Mouse (Mus musculus): ENCODE results near the gene Nostrin. TPM values are rescaled to one million over a fixed set of nuclear protein-coding genes. Genes with fewer than 3 reads are reported as not detected.

Nostrin gene
- total and polyA plus RNA-seq, 3 experiments = 0.47 TPM; not detected in 2

- Histone ChIP-seq H3K9me3 (replicated peaks; ENCODE audit: insufficient read depth, low read length) (no peaks in the 10 kb centered on the region), H3K4me1 (ENCODE audit: control insufficient read depth in 1 of 2, insufficient read depth in 2 of 2, low read length in 2 of 2) (no peaks in the 10 kb centered on the region), H3K27ac (ENCODE audit: control insufficient read depth, low read depth, low read length) (no peak overlapping the region), H3K27me3 (ENCODE audit: control insufficient read depth in 1 of 2, insufficient read depth in 2 of 2, low read length in 2 of 2) (no peaks in the 10 kb centered on the region), H3K4me3 (ENCODE audit: control insufficient read depth in 1 of 2, insufficient read depth in 1 of 2, low read depth in 2 of 2, low read length in 2 of 2) (no peak overlapping the region), H3K79me2 (ENCODE audit: control insufficient read depth, insufficient read depth, low read length, poor library complexity) (no peaks in the 10 kb centered on the region), H3K9ac (ENCODE audit: control insufficient read depth, low read depth, low read length, poor library complexity, severe bottlenecking) (no peak overlapping the region), H3K36me3 (ENCODE audit: control insufficient read depth in 1 of 2, insufficient read depth in 2 of 2, low read length in 2 of 2) (no peaks in the 10 kb centered on the region)
- no peak for DNase-seq (ENCODE audit: low read depth, low spot score)
- TF ChIP-seq USF1 (IDR thresholded peaks at IDR 0.05; ENCODE audit: low read depth, low read length) = no peak
- no peak for TF ChIP-seq CTCF (IDR thresholded peaks at IDR 0.05 in 2 of 3, conservative IDR thresholded peaks at IDR 0.05 in 1 of 3; ENCODE audit: control insufficient read depth in 1 of 3, insufficient read depth in 1 of 3, low read depth in 2 of 3, low read length in 3 of 3, poor library complexity in 1 of 3, severe bottlenecking in 1 of 3)
- no peak for TF ChIP-seq BHLHE40 (IDR thresholded peaks at IDR 0.05; ENCODE audit: borderline replicate concordance, low read depth, low read length)
- no peak for TF ChIP-seq ZKSCAN1 (IDR thresholded peaks at IDR 0.05; ENCODE audit: low read depth, low read length)
- no peak for TF ChIP-seq MAFK (IDR thresholded peaks at IDR 0.05; ENCODE audit: borderline replicate concordance, low read depth, low read length)
- TF ChIP-seq KAT2A (conservative IDR thresholded peaks at IDR 0.05; ENCODE audit: low read depth, low read length) = no peak
Observed at GRCm38 (mm10) chr2:69156283-69156682, 20.7 kb downstream of the Nostrin start.

GRCm38 (mm10) chr2:69158907-69159306, 23.3 kb downstream of the Nostrin start:
- no peak overlapping the region for H3K4me3 ChIP-seq (ENCODE audit: control insufficient read depth in 1 of 2, insufficient read depth in 1 of 2, low read depth in 2 of 2, low read length in 2 of 2)
- no peak for TF ChIP-seq TAL1 (IDR thresholded peaks at IDR 0.05; ENCODE audit: low read length)
- H3K9ac ChIP-seq (ENCODE audit: control insufficient read depth, low read depth, low read length, poor library complexity, severe bottlenecking) = no peak overlapping the region
- no peak for DNase-seq (ENCODE audit: low read depth, low spot score)
- H3K4me1 ChIP-seq (ENCODE audit: control insufficient read depth in 1 of 2, insufficient read depth in 2 of 2, low read length in 2 of 2) = no peaks in the 10 kb centered on the region
- H3K79me2 ChIP-seq (ENCODE audit: control insufficient read depth, insufficient read depth, low read length, poor library complexity) = no peaks in the 10 kb centered on the region
- H3K27ac ChIP-seq (ENCODE audit: control insufficient read depth, low read depth, low read length) = no peak overlapping the region
- no peaks in the 10 kb centered on the region for H3K27me3 ChIP-seq (ENCODE audit: control insufficient read depth in 1 of 2, insufficient read depth in 2 of 2, low read length in 2 of 2)
- no peaks in the 10 kb centered on the region for H3K9me3 ChIP-seq (replicated peaks; ENCODE audit: insufficient read depth, low read length)
- no peaks in the 10 kb centered on the region for H3K36me3 ChIP-seq (ENCODE audit: control insufficient read depth in 1 of 2, insufficient read depth in 2 of 2, low read length in 2 of 2)

- no peak overlapping the region for H3K27ac ChIP-seq (ENCODE audit: control insufficient read depth, low read depth, low read length)
- no peak overlapping the region for H3K9ac ChIP-seq (ENCODE audit: control insufficient read depth, low read depth, low read length, poor library complexity, severe bottlenecking)
- H3K4me3 ChIP-seq (ENCODE audit: control insufficient read depth in 1 of 2, insufficient read depth in 1 of 2, low read depth in 2 of 2, low read length in 2 of 2) = no peak overlapping the region
- H3K27me3 ChIP-seq (ENCODE audit: control insufficient read depth in 1 of 2, insufficient read depth in 2 of 2, low read length in 2 of 2) = peaks cover 0 to 2% of the 10 kb centered on the region in 2 experiments; a peak in 2 of 4 replicates
- H3K4me1 ChIP-seq (ENCODE audit: control insufficient read depth in 1 of 2, insufficient read depth in 2 of 2, low read length in 2 of 2) = no peaks in the 10 kb centered on the region
- no peaks in the 10 kb centered on the region for H3K36me3 ChIP-seq (ENCODE audit: control insufficient read depth in 1 of 2, insufficient read depth in 2 of 2, low read length in 2 of 2)
- H3K79me2 ChIP-seq (ENCODE audit: control insufficient read depth, insufficient read depth, low read length, poor library complexity) = no peaks in the 10 kb centered on the region
- TF ChIP-seq E2F4 (IDR thresholded peaks at IDR 0.05; ENCODE audit: borderline replicate concordance, low read depth, low read length) (no peak), MXI1 (IDR thresholded peaks at IDR 0.05; ENCODE audit: low read depth, low read length) (no peak), HCFC1 (IDR thresholded peaks at IDR 0.05; ENCODE audit: low read depth, low read length) (no peak), GABPA (IDR thresholded peaks at IDR 0.05; ENCODE audit: low read depth, low read length) (no peak), MYC (IDR thresholded peaks at IDR 0.05; ENCODE audit: low read depth, low read length) (no peak)
- DNase-seq (ENCODE audit: low read depth, low spot score) = no peak
- H3K9me3 ChIP-seq (replicated peaks; ENCODE audit: insufficient read depth, low read length) = no peaks in the 10 kb centered on the region
Observed at GRCm38 (mm10) chr2:69170395-69171077, 34.9 kb downstream of the Nostrin start.
